Mouse (Mus musculus): ENCODE results near the gene Ust.

Gene Ust

DNA sequence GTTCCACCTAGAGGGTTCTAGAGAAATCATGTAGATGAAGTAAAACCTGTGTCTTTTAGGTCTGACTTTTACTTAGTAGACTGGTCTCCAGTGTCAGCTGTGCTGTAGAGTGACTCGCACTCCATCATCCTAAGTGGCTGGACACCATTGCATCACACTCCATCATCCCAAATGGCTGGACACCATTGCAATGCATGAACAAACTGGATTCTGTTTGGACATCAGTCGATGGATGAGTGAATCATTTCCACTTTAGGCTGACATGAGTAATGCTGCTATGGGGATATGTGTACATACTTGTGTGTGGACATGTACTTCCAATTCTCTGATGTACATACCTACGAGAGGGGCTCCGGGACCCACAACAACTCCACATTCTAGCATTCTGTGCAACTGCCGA is 187.7 kb downstream of the Ust start:
- no peak for DNase-seq (ENCODE audit: low spot score in 2 of 2)

DNA sequence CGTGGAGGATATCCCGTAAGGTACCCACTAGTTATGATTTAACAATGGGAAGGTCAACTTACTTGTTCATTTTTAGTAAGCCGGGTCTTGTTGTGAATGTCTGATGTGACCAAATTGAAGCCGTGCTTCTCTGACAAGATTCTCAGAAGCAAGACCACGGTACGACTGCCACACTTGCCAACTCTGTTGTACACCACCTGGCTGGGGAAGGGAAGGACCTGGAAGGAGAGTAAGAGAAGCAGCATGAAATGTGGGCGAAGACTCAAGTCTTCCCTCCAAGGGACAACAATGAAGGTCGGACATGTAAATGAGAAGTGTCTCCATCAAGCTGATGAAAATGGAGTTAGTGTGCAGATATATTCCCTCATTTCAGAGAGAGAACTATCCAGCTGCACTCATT is 188.6 kb downstream of the Ust start:
- no peak for DNase-seq (ENCODE audit: low spot score in 2 of 2)

DNA sequence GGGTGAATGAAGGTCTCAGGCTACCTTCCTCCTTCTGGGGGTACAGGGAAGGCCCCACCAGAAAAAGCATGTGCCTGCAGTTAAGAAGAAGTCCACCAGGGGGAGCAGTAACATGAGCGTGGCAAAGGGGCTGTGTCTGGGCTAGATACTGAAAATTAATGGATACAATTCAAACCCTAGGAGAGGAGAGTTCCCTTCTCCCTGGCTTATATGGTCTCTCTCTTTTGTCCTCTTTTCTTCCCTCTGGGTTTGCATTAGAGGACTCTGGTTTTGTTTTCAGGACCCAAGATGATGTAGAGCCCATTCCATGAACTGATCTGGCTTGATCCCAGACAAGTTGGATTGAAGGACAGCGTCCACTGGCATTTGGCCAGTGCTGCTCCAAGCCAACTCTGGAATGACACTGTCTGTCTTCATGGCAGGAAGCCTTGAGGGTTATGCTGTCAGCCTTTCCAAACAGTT is 195.3 kb downstream of the Ust start:
- peak; percentile 49 to 67 for DNase-seq (ENCODE audit: low spot score in 2 of 2)

DNA sequence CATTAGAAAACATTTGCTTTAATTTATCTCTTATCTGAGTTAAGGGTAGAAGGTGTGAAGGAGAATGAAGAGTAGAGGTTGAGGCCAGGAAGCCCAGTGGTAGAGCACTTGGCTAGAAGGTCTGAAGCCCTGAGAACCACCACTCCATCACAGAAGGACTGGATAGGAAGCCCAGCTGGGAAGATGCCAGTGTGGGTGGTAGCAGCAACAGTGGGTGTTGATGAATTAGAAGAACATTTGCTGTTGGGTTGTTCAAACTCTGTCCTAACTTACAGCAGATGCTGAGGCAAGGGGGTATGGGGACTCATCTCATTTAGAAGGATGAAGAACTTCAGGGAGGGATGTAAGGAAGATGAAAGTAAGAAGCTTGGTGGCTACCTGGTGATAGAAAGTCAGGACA is 197.9 kb downstream of the Ust start:
- DNase-seq (ENCODE audit: low spot score in 2 of 2), result no peak

DNA sequence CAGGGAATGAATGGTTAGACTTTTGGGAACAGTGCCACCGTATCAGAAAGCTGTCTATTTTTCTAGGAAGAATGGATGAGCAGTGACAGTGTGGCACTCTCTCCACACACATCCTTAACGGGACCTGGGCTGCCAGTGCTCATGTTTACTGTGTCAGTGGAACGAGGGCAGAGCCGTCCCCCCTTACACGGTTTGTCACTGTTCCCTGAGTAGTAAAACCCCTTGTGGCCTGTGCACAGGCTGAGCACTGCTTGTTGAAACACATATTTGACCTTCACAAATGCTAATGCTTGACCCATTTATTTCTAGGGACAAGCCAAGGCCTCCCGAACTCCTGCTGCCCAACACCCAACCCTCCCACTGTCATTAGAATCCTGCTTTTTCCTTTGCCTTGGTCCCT is 209.2 kb downstream of the Ust start:
- no peak for DNase-seq (ENCODE audit: low spot score in 2 of 2)

DNA sequence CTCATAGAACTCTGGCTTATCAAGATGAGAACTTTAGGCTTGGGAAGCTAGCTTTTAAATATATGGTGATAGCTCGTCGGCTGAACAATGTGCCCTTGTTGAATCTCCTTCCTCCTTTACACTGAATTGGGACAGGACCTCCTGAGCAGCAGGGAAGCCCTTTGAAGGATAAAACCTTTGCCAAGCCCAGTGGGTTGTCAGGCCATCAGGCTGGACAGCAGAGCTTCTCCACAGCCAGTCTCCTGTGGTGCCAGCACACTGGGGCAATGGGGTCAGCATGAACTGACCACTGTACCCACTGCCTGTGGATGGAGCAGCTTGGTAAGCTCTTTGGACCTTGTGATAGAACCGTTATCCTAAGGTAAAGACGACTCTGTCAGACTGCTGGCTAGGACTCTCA is 214.4 kb downstream of the Ust start:
- DNase-seq (ENCODE audit: low spot score in 2 of 2), result no peak

DNA sequence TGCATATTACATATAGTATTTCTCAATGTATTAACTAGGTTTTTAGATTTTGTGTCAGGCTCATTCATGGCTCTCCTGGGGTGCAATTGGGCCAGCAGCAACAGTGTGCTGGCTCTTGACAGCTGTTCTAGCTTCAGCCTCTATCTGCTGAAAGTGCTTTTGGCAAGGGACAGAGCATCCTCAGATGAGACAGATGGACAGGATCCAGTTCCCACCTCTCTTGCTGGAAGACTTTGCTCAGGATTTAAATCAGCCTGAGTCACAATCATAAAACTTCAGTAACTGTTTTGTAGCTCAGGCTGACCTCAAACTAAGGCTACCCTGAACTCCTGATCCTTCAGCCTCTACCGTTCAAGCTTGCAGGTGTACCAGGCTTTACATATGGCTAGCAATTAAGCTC is 219.5 kb downstream of the Ust start:
- no peak for DNase-seq (ENCODE audit: low spot score in 2 of 2)

DNA sequence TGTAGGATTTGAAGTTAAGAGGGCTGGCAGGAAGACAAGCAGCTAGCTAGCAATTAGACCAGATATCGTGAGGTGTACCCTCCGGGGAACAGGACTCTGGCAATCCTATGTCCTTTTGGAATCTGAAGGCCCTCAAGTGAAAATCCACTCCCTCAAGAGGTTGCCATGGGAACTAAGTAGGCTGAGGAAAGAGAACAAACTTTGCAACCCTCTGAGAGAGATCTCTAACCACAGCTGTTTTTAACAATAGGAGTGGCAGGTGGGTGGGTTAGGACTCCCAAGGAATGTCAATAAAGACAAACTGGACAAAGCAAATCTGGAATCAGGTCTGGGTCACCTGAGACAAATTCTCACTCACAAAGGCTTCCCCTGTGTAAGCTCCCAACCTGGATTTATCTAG is 221.4 kb downstream of the Ust start:
- no peak for DNase-seq (ENCODE audit: low spot score in 2 of 2)

DNA sequence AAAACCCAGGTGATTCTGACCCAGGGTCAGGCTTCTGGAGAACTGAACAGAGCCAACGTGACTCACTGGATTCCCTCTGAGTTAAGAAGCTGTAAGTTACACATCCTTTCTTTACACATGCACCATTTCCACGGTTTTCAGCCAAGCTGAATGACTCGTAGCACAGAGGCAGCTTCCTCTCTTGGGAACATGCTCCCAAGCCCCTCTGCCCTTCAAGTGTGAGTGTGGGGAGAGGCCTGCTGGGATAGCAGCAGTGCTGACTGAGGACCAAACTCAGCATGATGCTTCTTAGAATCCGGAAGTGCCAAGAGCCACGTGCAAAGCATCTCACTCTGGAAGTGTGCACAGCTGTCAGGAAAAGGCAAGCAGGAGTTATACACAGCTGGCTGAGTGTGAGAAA is 228.0 kb downstream of the Ust start:
- DNase-seq (ENCODE audit: low spot score in 2 of 2), result no peak

DNA sequence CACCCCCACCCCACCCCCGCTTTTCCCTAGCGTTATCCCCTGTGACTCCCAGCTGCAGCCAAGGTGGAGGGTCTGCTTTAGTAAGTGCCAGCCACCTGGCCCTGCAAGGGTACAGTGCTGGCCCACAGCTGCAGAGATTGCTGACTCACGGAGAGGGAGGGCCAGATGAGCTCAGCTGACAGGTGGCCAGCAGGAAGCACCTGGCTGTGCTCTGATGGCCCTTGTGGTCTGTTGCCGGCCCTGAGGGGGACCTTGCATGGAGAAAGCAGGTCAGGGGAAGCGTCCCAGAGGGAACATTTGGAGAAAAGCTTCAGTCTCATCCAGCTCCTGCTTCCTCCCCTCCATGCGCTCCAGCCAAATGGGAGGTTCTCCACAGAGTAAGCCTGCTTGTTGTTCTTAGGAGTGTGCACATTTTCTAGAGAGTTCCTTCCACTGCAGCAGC is 231.3 kb downstream of the Ust start:
- no peak for DNase-seq (ENCODE audit: low spot score in 2 of 2)

DNA sequence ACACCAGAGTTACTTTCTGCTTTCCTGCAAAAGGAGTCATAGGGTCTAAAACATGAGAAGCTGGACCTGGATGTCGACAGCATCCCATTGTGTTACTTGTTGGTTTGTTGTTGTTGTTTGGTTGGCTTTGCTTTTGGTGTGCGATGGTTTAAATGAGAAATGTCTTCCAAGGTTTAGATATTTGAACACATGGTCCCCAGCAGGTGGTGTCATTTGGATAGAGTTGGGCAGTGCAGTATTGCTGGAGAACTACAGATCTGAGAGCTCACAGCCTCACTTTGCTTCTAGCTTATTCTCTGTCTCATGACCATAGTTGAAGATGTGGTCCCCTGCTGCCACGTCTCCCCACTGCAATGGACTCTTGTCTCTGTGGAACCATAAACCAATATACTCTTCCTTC is 234.6 kb downstream of the Ust start:
- no peak for DNase-seq (ENCODE audit: low spot score in 2 of 2)

DNA sequence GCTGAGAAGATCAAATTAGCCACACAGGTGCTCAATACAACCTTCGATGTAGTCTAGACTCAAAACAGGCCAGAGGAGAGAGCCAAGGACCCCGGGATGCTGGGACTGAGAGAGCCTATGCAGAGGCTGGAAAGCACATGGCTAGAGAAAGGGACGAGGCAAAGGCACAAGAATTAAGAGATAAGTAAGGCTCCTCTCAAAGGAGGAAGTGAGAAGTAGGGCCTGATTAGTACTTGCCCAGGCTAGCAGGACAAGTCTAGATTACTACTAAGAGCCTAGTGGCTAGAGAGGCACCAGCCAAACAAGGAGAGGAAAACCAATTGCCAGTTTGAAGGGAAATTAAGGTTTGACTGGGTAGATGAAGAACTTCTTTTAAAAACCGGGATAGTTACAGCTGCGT is 241.5 kb downstream of the Ust start:
- no peak for DNase-seq (ENCODE audit: low spot score in 2 of 2)

DNA sequence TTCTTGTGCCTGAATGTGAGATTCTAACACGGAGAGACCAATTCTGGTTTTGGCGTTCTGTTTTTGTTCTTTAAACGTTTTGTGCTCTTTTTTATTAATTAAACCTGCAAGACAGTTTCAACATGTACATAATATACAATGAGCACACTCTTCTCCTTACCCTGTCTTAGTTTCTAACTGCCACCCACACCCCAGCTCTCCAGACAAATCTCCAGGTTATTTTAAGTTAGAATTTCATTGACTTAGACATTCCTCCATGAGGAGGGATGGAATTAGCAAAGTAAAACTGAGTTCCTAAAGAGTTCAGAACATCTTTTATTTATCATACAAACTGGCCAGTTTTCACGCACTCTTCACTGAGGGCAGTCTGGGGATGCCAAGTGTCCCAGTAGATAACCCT is 248.9 kb downstream of the Ust start:
- no peak for DNase-seq (ENCODE audit: low spot score in 2 of 2)

DNA sequence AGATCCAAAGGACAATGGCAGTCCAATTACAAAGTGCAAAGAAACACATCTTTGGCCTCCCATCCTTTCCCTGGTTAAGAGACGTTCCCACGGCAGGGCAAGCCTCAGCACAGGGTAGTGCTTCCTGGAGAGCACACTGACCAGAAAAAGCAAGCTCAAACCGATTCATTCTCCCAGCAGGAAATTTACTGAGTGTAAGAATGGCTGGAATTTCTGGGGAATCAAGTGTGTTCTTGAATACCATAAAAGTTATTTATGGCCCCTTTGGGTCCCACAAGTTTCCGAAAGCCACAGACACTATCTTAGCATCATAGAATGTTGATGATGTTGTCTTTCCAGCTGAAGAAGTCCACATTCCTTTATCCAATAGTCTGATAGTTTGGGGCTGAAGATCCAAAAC is 258.9 kb downstream of the Ust start:
- DNase-seq (ENCODE audit: low spot score in 2 of 2), result no peak

DNA sequence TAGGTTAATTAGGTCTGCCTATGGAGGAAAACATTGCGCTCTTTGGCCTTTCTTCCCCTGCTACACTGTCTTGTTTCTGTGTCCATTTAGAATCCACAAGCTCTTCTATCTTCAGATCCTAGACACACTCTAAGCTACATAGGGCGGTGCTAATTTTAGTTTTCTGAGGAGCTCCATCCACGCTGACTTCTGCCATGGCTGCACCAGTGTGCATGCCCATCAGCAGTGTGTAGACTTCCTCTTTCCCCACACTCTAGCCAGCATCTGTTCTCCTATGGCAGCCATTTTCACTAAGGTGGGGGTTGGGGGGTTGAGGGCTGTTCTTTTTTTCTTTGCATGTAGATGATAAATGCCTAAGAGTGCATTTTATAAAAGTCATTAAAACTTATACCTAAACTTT is 268.6 kb downstream of the Ust start:
- no peak for DNase-seq (ENCODE audit: low spot score in 2 of 2)

DNA sequence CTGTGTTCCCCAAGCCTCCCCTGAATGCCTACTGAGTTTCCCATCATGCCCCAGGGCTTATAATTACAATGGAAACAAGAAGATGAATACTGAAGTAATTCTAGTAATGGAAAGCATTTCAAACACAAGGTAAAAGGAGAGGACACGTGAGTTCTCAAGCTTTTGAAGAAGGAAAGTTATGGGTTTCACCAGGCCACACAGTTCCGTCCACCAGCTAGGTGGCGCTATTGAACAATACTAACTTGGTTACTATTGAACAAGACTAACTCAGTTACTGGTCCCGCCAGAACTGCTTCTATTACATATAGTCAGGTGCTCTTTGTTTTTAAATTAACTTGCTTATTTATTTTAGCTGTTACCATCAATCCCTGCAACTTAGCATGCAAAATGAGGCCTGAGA is 276.3 kb downstream of the Ust start:
- peak; percentile 35 to 58 for DNase-seq (ENCODE audit: low spot score in 2 of 2)

DNA sequence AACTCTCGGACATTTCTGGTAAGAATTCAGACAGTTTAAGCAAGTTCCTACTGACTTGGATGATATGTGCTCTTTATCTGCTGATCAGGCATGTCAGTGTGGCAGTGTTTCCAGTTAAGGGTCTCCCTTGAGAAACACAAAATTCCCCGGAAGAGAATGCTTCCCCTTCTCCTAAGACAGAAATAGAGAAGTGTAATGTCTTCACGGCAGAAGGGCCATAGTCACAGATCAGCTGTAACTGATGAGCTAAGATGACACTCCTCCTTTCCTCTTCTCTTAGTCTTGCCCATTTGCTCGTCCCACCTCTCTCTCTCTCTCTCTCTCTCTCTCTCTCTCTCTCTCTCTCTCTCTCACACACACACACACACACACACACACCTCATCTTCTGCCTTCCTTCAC is 277.9 kb downstream of the Ust start:
- no peak for DNase-seq (ENCODE audit: low spot score in 2 of 2)

DNA sequence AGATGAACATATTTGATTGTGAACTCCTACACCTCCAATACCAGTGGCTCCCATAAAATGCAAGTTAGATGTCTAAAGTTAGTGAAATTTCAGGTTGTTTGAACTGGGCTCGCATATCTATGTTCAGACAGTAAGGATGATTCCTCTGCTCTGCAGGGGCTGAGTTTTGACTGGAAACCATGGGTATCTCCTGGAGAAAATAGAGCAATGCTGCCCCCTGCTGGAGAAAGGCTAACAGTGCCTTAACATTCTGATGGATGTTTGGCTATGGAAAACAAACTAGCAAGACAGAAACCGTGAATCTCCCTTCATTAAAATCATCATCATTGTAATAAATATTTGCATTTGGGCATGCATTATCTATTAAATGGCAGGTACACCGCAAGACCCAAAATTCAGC is 278.4 kb downstream of the Ust start:
- DNase-seq (ENCODE audit: low spot score in 2 of 2), result peak; percentile 73 to 80

DNA sequence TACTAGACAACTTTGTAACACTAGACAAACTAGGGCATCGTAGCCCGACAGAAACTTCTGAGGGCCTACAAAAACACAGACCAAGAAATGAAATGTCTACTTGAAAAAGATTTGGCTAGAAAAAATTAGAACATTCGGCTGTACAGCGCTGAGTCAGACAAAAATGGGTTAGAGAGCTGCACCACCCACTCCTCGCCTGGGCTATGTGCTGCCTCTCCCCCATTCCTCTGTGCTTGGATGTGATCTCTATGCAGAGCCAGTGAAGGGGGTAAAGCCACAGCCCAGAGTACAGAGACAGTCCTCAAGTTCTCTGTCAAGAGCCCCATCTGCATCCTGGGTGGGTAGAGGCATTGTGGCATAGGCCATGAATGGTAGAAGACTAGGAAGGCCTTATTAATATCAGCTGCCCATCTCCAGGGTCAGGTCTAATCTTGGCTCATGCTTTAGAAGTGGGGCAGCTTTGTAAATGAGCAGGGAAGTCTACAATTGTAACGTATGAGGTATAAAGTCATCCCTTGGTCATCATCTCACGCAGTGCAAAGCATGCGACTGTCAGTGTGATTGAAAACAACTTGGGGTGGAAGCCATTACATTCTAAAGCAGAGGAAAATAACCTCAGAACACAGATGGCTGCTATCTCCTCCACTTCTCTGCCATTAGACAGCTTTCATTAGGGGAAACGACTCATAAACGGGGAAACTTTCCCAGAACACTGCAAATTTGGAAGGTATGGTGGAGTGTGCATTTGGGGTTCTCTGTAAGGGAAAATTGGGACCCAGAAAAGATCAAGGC is 281.6 kb downstream of the Ust start:
- DNase-seq (ENCODE audit: low spot score in 2 of 2), result no peak

DNA sequence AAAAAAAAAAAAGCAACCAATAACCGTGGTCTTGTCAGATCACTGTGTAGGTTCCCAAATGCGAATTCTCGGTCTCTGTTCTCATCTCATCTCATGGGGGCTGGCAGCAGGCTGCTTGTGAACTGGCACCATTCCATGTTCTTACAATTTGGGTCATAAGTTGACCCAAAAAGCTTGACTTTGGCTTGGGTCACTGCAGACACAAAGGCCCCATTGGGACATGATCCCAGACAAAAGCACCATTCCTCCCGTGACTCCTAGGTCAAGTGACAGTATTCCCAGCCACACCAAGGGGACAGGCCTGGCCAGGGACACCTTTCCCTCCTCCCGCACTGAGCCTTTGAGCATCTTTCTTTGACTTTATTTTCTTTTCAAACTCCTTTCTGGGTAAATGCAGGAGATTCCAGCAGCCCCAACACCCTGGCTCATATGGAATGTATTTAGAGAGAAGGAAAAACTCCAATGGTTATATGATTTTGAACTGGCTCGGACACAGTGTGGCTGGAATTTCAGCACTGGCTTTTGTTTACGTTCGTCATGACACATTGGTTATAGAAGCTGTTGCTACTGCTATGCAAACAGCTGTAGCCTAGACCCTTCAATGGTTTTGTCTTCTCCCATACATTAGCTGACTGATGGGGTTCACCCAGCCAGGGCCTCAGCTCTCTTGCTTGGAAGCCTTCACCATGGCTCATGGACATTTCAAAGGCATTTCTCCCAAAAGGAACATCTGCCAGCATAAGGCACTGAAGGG is 285.3 kb downstream of the Ust start:
- DNase-seq (ENCODE audit: low spot score in 2 of 2), result no peak

DNA sequence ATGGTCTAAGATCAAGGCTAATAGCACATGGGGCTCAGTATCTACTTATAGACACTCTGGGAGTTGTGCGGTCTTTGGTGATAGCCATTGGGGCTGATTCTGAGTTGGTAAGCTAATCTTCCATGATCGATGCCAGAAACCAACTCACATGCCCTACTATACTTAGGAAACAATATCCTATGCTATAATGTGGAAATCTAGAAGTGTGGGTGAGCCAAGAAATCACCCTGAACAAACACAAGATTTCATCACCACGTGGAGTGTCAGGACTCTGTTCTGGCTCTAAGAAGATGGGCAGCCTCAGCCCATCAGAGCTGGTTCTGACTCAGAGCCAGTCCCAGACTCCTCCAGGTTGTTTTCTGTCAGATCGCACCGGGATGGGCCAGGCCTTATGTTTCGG is 286.1 kb downstream of the Ust start:
- DNase-seq (ENCODE audit: low spot score in 2 of 2), result no peak

DNA sequence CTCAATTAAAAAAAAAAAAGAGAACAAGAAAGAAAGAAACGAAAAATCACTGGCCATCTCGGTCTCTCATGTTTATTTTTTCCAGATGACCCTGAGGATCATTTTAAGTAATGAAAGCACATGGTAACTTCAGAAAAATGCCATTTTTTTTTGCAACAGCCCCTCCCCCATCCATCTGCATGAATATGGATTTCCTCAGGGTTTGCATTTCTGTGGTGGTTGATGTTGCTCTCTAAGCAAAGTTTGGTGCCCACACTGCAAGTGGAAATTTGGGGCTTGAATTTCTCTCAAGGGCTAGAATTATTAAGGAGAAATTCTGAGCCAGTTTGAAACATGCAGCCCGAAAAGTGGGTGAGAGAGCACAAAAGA is 290.3 kb downstream of the Ust start:
- no peak for DNase-seq (ENCODE audit: low spot score in 2 of 2)

DNA sequence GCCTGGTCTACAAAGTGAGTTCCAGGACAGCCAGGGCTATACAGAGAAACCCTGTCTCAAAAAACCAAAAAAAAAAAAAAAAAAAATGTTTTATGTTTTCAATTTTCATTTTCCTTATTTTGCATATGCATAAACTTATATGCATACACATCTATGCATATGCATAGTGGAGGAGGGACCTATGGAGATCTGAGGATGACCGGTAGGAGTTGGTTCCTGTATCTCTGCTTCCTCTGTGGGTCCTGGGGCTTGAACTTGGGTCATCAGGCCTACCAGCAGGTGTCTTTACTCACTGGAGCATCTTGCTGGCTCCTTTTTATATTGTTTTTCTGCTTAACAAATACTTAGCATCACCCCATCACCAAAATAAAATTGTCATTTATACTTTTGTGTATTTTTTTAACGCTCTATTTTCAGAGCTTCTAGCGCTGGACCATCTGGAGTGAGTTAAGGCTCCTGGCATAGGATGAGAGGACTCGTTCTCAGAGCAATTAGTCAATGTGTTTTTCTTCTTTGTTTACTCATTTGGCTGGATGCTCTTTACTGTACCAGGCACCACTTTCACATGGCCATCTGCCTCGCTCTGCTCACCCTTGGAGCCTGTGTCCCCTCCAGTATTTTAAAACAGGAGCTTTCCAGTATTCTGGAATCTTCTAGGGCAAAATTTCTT is 290.8 kb downstream of the Ust start:
- DNase-seq (ENCODE audit: low spot score in 2 of 2), result no peak
